Mouse (Mus musculus): ENCODE data around the gene Fam151a. TPM values are rescaled to one million over a fixed set of nuclear protein-coding genes. Genes with fewer than 3 reads are reported as not detected.
"Not testable (repeated sequence)": the region's sequence is repeated elsewhere in the genome, so short reads cannot be mapped to it uniquely, and the experiment has no call there.

The Fam151a gene
- polyA plus RNA-seq, 1 experiment from 2014 or later, result 8.8 TPM

DNA sequence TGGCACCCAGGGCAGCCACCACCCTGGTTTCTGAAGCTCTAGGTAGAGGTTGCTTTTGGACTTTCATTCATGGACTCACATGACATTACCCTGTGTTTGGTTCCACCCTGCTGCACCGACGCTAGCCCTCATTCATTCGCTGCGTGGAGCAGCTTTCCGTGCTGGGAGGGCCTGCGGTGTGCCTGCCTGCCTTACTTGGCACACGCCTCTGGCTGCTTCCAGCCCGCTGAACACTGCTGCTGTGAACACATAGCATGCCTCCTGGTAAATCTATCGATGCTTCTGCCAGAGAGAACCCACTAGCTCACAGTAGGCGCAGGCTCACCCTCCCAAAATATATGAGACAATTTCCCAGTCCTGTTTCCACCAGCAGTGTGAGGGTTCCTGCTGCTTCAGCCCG is 29.3 kb upstream of the Fam151a start:
- ATAC-seq (replicated peaks; ENCODE audit: low FRiP score, low read depth) (peak; percentile 57), DNase-seq (ENCODE audit: low spot score) (peak; percentile 41)
- no peaks in the 10 kb centered on the region for H3K9me3 ChIP-seq (replicated peaks; ENCODE audit: low read length)
- H3K9ac ChIP-seq (ENCODE audit: low read depth, low read length), result no peak overlapping the region
- no peak for TF ChIP-seq CTCF (IDR thresholded peaks at IDR 0.05; ENCODE audit: low read depth)
- no peak overlapping the region for H3K4me3 ChIP-seq (replicated peaks; ENCODE audit: low read depth, low read length)
- no peaks in the 10 kb centered on the region for H3K36me3 ChIP-seq (ENCODE audit: insufficient read depth, low read length)
- no peak overlapping the region for H3K27ac ChIP-seq
- H3K4me2 ChIP-seq (ENCODE audit: low read length), result no peak overlapping the region
- WGBS, result 37% methylated on average over 11 of the region's 11 CpGs
- H3K4me1 ChIP-seq (replicated peaks; ENCODE audit: insufficient read depth, low read length), result no peaks in the 10 kb centered on the region
- H3K27me3 ChIP-seq (ENCODE audit: insufficient read depth, low read length), result no peaks in the 10 kb centered on the region

- 39% methylated on average over 8 of the region's 8 CpGs for WGBS
- no peak for TF ChIP-seq CTCF (IDR thresholded peaks at IDR 0.05; ENCODE audit: low read depth)
- no peak overlapping the region for H3K27ac ChIP-seq
Observed at GRCm38 (mm10) chr4:106705096-106705665, 28.5 kb upstream of the Fam151a start.

DNA sequence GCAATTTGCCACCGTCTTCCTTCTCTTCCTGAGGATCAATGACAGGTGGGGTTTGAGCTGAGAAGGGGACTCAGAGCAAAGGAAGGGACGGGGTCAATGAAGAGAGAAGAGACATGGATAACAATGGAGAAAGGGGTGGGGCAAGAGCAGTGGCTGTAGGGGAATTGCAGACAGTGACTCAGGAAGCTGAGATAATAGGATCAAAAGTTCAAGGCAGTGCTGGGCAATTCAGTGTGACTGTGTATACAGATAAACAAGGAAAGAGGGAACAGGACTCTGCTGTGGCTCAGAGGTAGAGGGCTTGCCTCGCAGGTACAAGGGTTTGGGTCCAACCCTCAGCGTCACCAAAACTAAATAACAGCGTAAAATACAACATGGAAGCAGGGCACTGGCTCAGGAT is 25.7 kb upstream of the Fam151a start:
- Histone ChIP-seq H3K4me2 (ENCODE audit: low read length) (peak overlapping the region; percentile 40), H3K4me1 (replicated peaks; ENCODE audit: insufficient read depth, low read length) (no peaks in the 10 kb centered on the region), H3K4me3 (replicated peaks; ENCODE audit: low read depth, low read length) (no peak overlapping the region), H3K36me3 (ENCODE audit: insufficient read depth, low read length) (no peaks in the 10 kb centered on the region), H3K9ac (ENCODE audit: low read depth, low read length) (no peak overlapping the region), H3K27me3 (ENCODE audit: insufficient read depth, low read length) (no peaks in the 10 kb centered on the region), H3K27ac (no peak overlapping the region), H3K9me3 (replicated peaks; ENCODE audit: low read length) (no peaks in the 10 kb centered on the region)
- ATAC-seq (replicated peaks; ENCODE audit: low FRiP score, low read depth) (no peak), DNase-seq (ENCODE audit: low spot score) (no peak)
- no peak for TF ChIP-seq CTCF (IDR thresholded peaks at IDR 0.05; ENCODE audit: low read depth)
- WGBS, result 34% methylated on average over 5 of the region's 5 CpGs

More at GRCm38 (mm10) chr4:106705096-106705665, 28.5 kb upstream of the Fam151a start:
- Histone ChIP-seq H3K4me3 (replicated peaks; ENCODE audit: low read depth, low read length) (no peak overlapping the region), H3K4me1 (replicated peaks; ENCODE audit: insufficient read depth, low read length) (no peaks in the 10 kb centered on the region), H3K9me3 (replicated peaks; ENCODE audit: low read length) (no peaks in the 10 kb centered on the region), H3K27me3 (ENCODE audit: insufficient read depth, low read length) (no peaks in the 10 kb centered on the region), H3K36me3 (ENCODE audit: insufficient read depth, low read length) (no peaks in the 10 kb centered on the region), H3K9ac (ENCODE audit: low read depth, low read length) (no peak overlapping the region), H3K4me2 (ENCODE audit: low read length) (no peak overlapping the region)
- DNase-seq (ENCODE audit: low spot score) (no peak), ATAC-seq (replicated peaks; ENCODE audit: low FRiP score, low read depth) (no peak)

- TF ChIP-seq CTCF (IDR thresholded peaks at IDR 0.05; ENCODE audit: low read depth), result peak; percentile 95
- peak; percentile 89 for DNase-seq (ENCODE audit: low spot score)
- no peak overlapping the region for H3K9ac ChIP-seq (ENCODE audit: low read depth, low read length)
- H3K36me3 ChIP-seq (ENCODE audit: insufficient read depth, low read length), result no peaks in the 10 kb centered on the region
- 0% methylated on average over 8 of the region's 8 CpGs for WGBS
- peak overlapping the region; percentile 40 for H3K4me2 ChIP-seq (ENCODE audit: low read length)
- H3K9me3 ChIP-seq (replicated peaks; ENCODE audit: low read length), result no peaks in the 10 kb centered on the region
- no peak; the same call in 1 of the 2 replicates for ATAC-seq (replicated peaks; ENCODE audit: low FRiP score, low read depth)
- H3K27ac ChIP-seq, result no peak overlapping the region
- H3K4me3 ChIP-seq (replicated peaks; ENCODE audit: low read depth, low read length), result no peak overlapping the region
- no peaks in the 10 kb centered on the region for H3K27me3 ChIP-seq (ENCODE audit: insufficient read depth, low read length)
- H3K4me1 ChIP-seq (replicated peaks; ENCODE audit: insufficient read depth, low read length), result no peaks in the 10 kb centered on the region
Observed at GRCm38 (mm10) chr4:106708408-106708807, 25.3 kb upstream of the Fam151a start.

- Histone ChIP-seq H3K36me3 (ENCODE audit: insufficient read depth, low read length) (no peaks in the 10 kb centered on the region), H3K4me1 (replicated peaks; ENCODE audit: insufficient read depth, low read length) (no peaks in the 10 kb centered on the region), H3K9ac (ENCODE audit: low read depth, low read length) (no peak overlapping the region), H3K4me2 (ENCODE audit: low read length) (no peak overlapping the region), H3K27me3 (ENCODE audit: insufficient read depth, low read length) (no peaks in the 10 kb centered on the region), H3K27ac (no peak overlapping the region), H3K9me3 (replicated peaks; ENCODE audit: low read length) (no peaks in the 10 kb centered on the region), H3K4me3 (replicated peaks; ENCODE audit: low read depth, low read length) (no peak overlapping the region)
- no peak for ATAC-seq (replicated peaks; ENCODE audit: low FRiP score, low read depth)
- no peak for DNase-seq (ENCODE audit: low spot score)
- no peak for TF ChIP-seq CTCF (IDR thresholded peaks at IDR 0.05; ENCODE audit: low read depth)
- 77% methylated on average over 6 of the region's 6 CpGs for WGBS
Observed at GRCm38 (mm10) chr4:106713622-106714021, 20.1 kb upstream of the Fam151a start.

- 87% methylated on average over 4 of the region's 4 CpGs for WGBS
- Histone ChIP-seq H3K9me3 (replicated peaks; ENCODE audit: low read length) (no peaks in the 10 kb centered on the region), H3K36me3 (ENCODE audit: insufficient read depth, low read length) (no peaks in the 10 kb centered on the region), H3K9ac (ENCODE audit: low read depth, low read length) (no peak overlapping the region), H3K4me1 (replicated peaks; ENCODE audit: insufficient read depth, low read length) (no peaks in the 10 kb centered on the region), H3K27ac (no peak overlapping the region), H3K4me3 (replicated peaks; ENCODE audit: low read depth, low read length) (no peak overlapping the region), H3K4me2 (ENCODE audit: low read length) (no peak overlapping the region), H3K27me3 (ENCODE audit: insufficient read depth, low read length) (no peaks in the 10 kb centered on the region)
- TF ChIP-seq CTCF (IDR thresholded peaks at IDR 0.05; ENCODE audit: low read depth), result no peak
- DNase-seq (ENCODE audit: low spot score) (no peak), ATAC-seq (replicated peaks; ENCODE audit: low FRiP score, low read depth) (no peak)
Observed at GRCm38 (mm10) chr4:106720631-106721030, 13.1 kb upstream of the Fam151a start.

DNA sequence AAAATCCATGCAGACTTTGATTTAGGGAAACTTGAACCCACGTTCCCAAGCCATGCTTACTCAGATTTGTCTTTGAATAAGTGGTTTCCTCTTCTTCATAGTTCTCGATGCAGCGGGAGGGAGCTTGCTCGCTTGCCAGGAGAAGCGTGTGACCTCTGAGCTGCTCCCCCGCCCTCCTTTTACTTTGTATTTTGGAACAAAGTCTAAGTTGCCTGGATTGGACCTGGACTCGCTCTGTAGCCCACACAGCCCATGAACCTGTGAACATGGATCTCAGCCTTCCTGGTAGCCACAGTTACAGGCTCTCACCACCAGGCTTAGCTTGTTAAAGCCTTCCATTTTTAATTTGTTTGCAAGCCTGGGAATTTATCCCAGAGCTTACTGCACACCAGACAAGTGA is 2.9 kb upstream of the Fam151a start, which contains the start of gene Mroh7:
TSS of gene Mroh7 (minus strand) at position 112 of the 400 bp plus-strand sequence.
- Histone ChIP-seq H3K27me3 (ENCODE audit: insufficient read depth, low read length) (no peaks in the 10 kb centered on the region), H3K36me3 (ENCODE audit: insufficient read depth, low read length) (no peaks in the 10 kb centered on the region), H3K9me3 (replicated peaks; ENCODE audit: low read length) (no peaks in the 10 kb centered on the region), H3K4me3 (replicated peaks; ENCODE audit: low read depth, low read length) (no peak within 1 kb of the TSS), H3K4me1 (replicated peaks; ENCODE audit: insufficient read depth, low read length) (no peaks in the 10 kb centered on the region), H3K27ac (no peak within 1 kb of the TSS), H3K9ac (ENCODE audit: low read depth, low read length) (no peak within 1 kb of the TSS), H3K4me2 (ENCODE audit: low read length) (no peak within 1 kb of the TSS)
- peak; percentile 19 for DNase-seq (ENCODE audit: low spot score)
- WGBS, result 56% methylated on average over 7 of the region's 7 CpGs
- TF ChIP-seq CTCF (IDR thresholded peaks at IDR 0.05; ENCODE audit: low read depth), result peak; percentile 11; the same call in 1 of the 2 replicates
- ATAC-seq (replicated peaks; ENCODE audit: low FRiP score, low read depth), result peak; percentile 56

GRCm38 (mm10) chr4:106736884-106737283 is 3.2 kb downstream of the Fam151a start:
- H3K27ac ChIP-seq; H3K36me3 ChIP-seq (ENCODE audit: insufficient read depth, low read length); H3K9ac ChIP-seq (ENCODE audit: low read depth, low read length); H3K4me3 ChIP-seq (replicated peaks; ENCODE audit: low read depth, low read length); H3K27me3 ChIP-seq (ENCODE audit: insufficient read depth, low read length); H3K9me3 ChIP-seq (replicated peaks; ENCODE audit: low read length); ATAC-seq (replicated peaks; ENCODE audit: low FRiP score, low read depth); H3K4me1 ChIP-seq (replicated peaks; ENCODE audit: insufficient read depth, low read length); H3K4me2 ChIP-seq (ENCODE audit: low read length); DNase-seq (ENCODE audit: low spot score): not testable (repeated sequence)
- 87% methylated on average over 1 of the region's 1 CpGs for WGBS

All from kidney, postnatal 0 days (tissue).